Comparison of ENCODE assay signal across 21 mouse cellular contexts in the genomic region with DNA sequence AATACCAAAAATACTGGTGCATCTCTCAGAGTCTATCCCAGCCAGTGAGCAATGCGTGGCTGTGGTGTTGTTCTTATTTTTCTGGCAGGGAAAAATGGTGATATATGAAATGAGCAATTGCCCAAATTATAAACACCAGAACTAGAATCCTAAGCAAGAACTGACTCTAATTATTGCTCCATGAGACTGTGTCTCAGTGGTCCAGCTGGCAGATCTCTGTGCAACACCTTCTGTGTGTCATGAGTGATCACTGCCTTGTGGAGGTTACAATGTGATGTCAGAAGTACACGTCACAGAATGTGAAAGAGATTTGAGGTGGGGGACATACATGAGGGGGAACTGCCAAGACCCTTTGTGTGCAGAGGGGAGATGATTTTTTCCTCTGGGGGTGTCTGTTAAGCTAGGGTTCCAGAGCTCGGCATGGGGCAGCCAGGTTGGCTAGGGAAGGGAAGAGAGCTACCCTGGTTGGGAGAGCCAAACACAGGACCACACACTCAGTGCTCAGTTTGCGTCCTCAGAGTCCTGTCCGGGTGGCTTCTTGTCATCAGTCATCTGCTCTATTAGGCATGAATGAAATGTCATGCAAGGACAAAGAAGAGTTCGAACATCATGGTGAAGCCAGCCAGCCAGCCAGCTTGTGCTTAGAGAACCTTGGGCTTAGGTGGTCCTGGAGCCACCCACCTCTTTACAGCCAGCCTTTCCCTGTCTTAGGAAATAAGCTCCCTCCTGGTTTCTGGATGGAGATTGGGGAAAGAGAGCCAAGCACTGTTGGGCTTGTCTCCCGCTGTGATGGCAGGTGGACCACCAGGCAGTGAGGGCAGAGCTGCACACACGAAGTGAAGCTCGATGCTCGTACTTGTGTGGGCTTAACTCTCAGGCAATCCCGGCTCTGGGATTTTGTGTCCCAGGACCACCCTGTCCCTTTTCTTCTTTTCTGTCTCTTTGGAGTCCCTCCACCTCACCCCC.
DNase-seq lines count a peak whose midpoint lies in the region; ATAC-seq and TF ChIP-seq lines count a peak whose summit lies in the region.
"Had no signal": no experiment of that assay in that cellular context is flagged by ENCODE, and none has a peak within 500 bp of the region (broad histone marks: within the 10 kb centered on the region; RNA-seq: fewer than 3 reads in every experiment).

No protein-coding gene starts in this region.

- TF ChIP-seq EP300 in lung, postnatal 0 days (IDR thresholded peaks at IDR 0.05) = no peak

- H3K27ac ChIP-seq in cerebellum, adult 2 months (ENCODE audit: insufficient read depth, low read length) = no peak overlapping the region
- H3K27ac ChIP-seq in lung, postnatal 0 days (ENCODE audit: low read length) = no peak overlapping the region
- H3K27ac ChIP-seq: embryonic facial prominence, embryonic 15.5 days; forebrain, embryonic 10.5 days; gastrocnemius, adult 2 months; hindbrain, embryonic 13.5 days had no signal

- WGBS in cerebellum, adult 2 months = 34% methylated on average over 11 of the region's 11 CpGs
- 68% methylated on average over 11 of the region's 11 CpGs for WGBS in lung, postnatal 0 days

- H3K4me2 ChIP-seq in lung, postnatal 0 days (replicated peaks; ENCODE audit: low read depth, low read length) = no peak overlapping the region
- H3K4me2 ChIP-seq: embryonic facial prominence, embryonic 15.5 days; hindbrain, embryonic 13.5 days had no signal

- TF ChIP-seq POLR2A in cerebellum, adult 2 months (IDR thresholded peaks at IDR 0.05; ENCODE audit: borderline replicate concordance, insufficient read depth, low read length) = no peak

- no peak overlapping the region for H3K4me3 ChIP-seq in cerebellum, adult 2 months (replicated peaks; ENCODE audit: insufficient read depth, low read depth, low read length)
- H3K4me3 ChIP-seq in lung, postnatal 0 days (ENCODE audit: low read depth, low read length) = no peak overlapping the region
- H3K4me3 ChIP-seq: embryonic facial prominence, embryonic 15.5 days; erythroblast, embryonic 14.5 days; forebrain, embryonic 10.5 days; gastrocnemius, adult 2 months; hindbrain, embryonic 13.5 days had no signal

- H3K27me3 ChIP-seq in cerebellum, adult 2 months (ENCODE audit: control insufficient read depth, insufficient read depth, low read length) = no peaks in the 10 kb centered on the region
- no peaks in the 10 kb centered on the region for H3K27me3 ChIP-seq in lung, postnatal 0 days (replicated peaks; ENCODE audit: insufficient read depth, low read length)
- H3K27me3 ChIP-seq: embryonic facial prominence, embryonic 15.5 days; hindbrain, embryonic 13.5 days had no signal

- H3K36me3 ChIP-seq in lung, postnatal 0 days (ENCODE audit: insufficient read depth, low read length) = no peaks in the 10 kb centered on the region
- H3K36me3 ChIP-seq: embryonic facial prominence, embryonic 15.5 days; forebrain, embryonic 10.5 days; hindbrain, embryonic 13.5 days had no signal

- DNase-seq in cerebellum, adult 2 months = peak; percentile 18 to 24
- no peak for DNase-seq in cerebellum, adult 8-10 months
- DNase-seq in cerebellum, postnatal 25 days = peak; percentile 37 to 56
- no peak for DNase-seq in cerebellum, adult 9-10 months
- DNase-seq in left cerebral cortex, postnatal 4 days = peak; percentile 82
- no peak for DNase-seq in left cerebral cortex, postnatal 14 days (ENCODE audit: low spot score in 2 of 2)
- DNase-seq in lung, postnatal 0 days (ENCODE audit: low spot score) = peak; percentile 59
- no peak for DNase-seq in lung, postnatal 14 days
- DNase-seq: adrenal gland, postnatal 10 days; embryo, embryonic 11 days; gastrocnemius, adult 2 months; gastrocnemius, postnatal 25 days; heart, postnatal 10 days; heart, postnatal 4 days had no signal

- TF ChIP-seq CTCF in cerebellum, adult 2 months (IDR thresholded peaks at IDR 0.05; ENCODE audit: borderline replicate concordance, insufficient read depth, low read depth, low read length) = no peak
- TF ChIP-seq CTCF in lung, postnatal 0 days (IDR thresholded peaks at IDR 0.05) = no peak

- ATAC-seq in lung, postnatal 0 days = peak; percentile 25
- ATAC-seq: forebrain, embryonic 14.5 days; inflammation-experienced regulatory T-cells, adult 6 months; intestine, postnatal 0 days had no signal

- H3K9me3 ChIP-seq in lung, postnatal 0 days (ENCODE audit: low read length) = no peaks in the 10 kb centered on the region
- H3K9me3 ChIP-seq: embryonic facial prominence, embryonic 15.5 days; forebrain, embryonic 10.5 days; hindbrain, embryonic 13.5 days had no signal

- peaks cover 12% of the 10 kb centered on the region for H3K4me1 ChIP-seq in cerebellum, adult 2 months (ENCODE audit: control insufficient read depth, insufficient read depth, low read length)
- H3K4me1 ChIP-seq in lung, postnatal 0 days (ENCODE audit: insufficient read depth, low read depth, low read length) = peaks cover 8% of the 10 kb centered on the region; the same call in 1 of the 2 replicates

- H3K9ac ChIP-seq in lung, postnatal 0 days (replicated peaks; ENCODE audit: low read depth) = no peak overlapping the region
- H3K9ac ChIP-seq: embryonic facial prominence, embryonic 15.5 days; hindbrain, embryonic 13.5 days had no signal

- intact Hi-C loops in left cerebral cortex, postnatal 4 days (cut with DNase I) = no loop called here
- intact Hi-C loops in left cerebral cortex, postnatal 14 days (cut with DNase I) = no loop called here

Comparison
In these comparisons a context has a peak if more than half of its experiments do, and no peak if none do; other contexts are left out.
1. DNase-seq: peak in cerebellum, adult 2 months (2 of 2), cerebellum, postnatal 25 days (2 of 2), left cerebral cortex, postnatal 4 days (single experiment) and lung, postnatal 0 days (single experiment); none in cerebellum, adult 8-10 months (single experiment), cerebellum, adult 9-10 months (single experiment), left cerebral cortex, postnatal 14 days (0 of 2) and lung, postnatal 14 days (single experiment).